Mouse (Mus musculus) lung, postnatal 36 days (tissue): ENCODE measurements around the gene Gm15293.
"Not testable (repeated sequence)": the region's sequence is repeated elsewhere in the genome, so short reads cannot be mapped to it uniquely, and the experiment has no call there.

Experiments used
- DNase-seq: peaks from one replicate; pipeline ENCODE4 v3.0.0; 2022; ENCODE audit warnings: mixed read lengths

The Gm15293 gene

GRCm38 (mm10) chr8:21201261-21201660, at the start of gene Gm15293:
Gene Gm15293, plus strand, starts transcription at chr8:21201561.
- DNase-seq = not testable (repeated sequence)

- not testable (repeated sequence) for DNase-seq
These were observed 39.4 kb upstream of the Gm15293 start, which contains the start of gene Defa22 for GRCm38 (mm10) chr8:21161977-21162376. Gene Defa22, plus strand, starts transcription at chr8:21162277.

GRCm38 (mm10) chr8:21191314-21191713, 10.0 kb upstream of the Gm15293 start, which contains the start of gene Defa31:
Gene Defa31, plus strand, starts transcription at chr8:21191614.
- not testable (repeated sequence) for DNase-seq
